Mouse (Mus musculus): ENCODE measurements around the gene Mgat5. TPM values are rescaled to one million over a fixed set of nuclear protein-coding genes. Genes with fewer than 3 reads are reported as not detected.

Gene Mgat5
- polyA plus RNA-seq, 1 experiment from 2014 or later = 4.0 TPM

DNA sequence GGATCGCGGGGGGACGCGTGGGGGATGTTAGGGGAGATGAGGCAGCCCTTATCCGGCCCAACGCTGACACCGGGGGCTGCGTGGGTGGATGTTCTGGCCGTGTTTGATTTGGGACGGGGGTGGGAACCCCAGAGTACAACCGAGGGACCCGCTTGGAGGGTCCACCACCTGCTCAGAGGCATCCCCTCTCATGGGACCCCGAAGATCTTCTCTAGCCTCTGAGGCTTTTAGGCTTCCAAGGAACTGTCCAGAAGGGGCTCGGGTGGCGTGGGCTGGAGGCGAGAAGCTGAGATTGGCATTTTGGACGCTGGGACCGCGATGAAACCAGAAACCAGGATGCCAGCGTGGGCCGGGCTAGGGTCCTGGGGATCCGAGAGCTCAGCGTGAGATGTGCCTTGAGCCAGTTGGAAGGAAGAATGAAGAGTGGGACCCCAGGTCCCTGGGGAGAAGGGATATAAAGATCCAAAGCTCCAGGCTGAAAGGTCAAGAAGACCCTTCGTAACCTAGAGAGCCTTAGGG is 745 bp downstream of the Mgat5 start:
- H3K4me3 ChIP-seq = peak overlapping the region; percentile 85
- H3K9me3 ChIP-seq (replicated peaks) = no peaks in the 10 kb centered on the region
- peak; percentile 49 for DNase-seq (ENCODE audit: low spot score)
- no peaks in the 10 kb centered on the region for H3K36me3 ChIP-seq
- peaks cover 38% of the 10 kb centered on the region for H3K4me1 ChIP-seq
- 0% methylated on average over 24 of the region's 24 CpGs for WGBS
- H3K27me3 ChIP-seq (ENCODE audit: low read depth, poor library complexity, severe bottlenecking) = no peaks in the 10 kb centered on the region
- peak overlapping the region; percentile 90 for H3K27ac ChIP-seq (replicated peaks)

DNA sequence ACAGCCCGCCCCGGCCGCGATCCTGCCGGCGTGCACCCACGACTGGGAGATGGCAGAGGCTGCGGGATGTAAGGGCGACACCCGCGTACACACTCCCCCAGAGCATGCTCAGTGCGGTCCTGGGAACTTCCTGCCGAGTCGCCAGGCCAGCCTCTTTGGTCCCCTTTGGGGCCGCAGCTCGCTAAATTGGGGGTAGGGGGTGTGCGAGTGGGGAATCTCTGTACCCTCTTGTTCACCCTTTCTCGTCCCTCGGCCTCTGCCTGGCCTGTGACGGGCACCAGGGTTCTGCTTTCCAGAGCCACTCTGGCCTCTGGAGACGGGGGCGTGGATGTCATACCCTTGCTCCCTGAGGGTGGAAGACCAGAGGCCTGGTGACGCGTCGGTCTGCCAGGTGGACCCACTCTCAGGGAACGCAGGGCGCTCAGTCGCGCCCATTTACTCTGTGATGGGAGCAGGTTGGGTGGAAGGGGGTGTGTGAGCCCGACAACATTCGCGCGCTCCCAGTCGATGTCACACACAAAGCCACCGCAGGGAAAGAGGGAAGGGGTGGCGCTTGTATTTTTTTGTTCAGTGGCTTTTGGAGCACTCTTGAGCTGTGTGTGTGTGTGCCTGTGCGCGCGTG is 1.3 kb downstream of the Mgat5 start:
- no peaks in the 10 kb centered on the region for H3K36me3 ChIP-seq
- H3K4me3 ChIP-seq = peak overlapping the region; percentile 85
- H3K4me1 ChIP-seq = peaks cover 38% of the 10 kb centered on the region
- H3K27ac ChIP-seq (replicated peaks) = peak overlapping the region; percentile 90
- 4% methylated on average over 39 of the region's 39 CpGs for WGBS
- H3K27me3 ChIP-seq (ENCODE audit: low read depth, poor library complexity, severe bottlenecking) = no peaks in the 10 kb centered on the region
- no peaks in the 10 kb centered on the region for H3K9me3 ChIP-seq (replicated peaks)
- peak; percentile 58 for DNase-seq (ENCODE audit: low spot score)

DNA sequence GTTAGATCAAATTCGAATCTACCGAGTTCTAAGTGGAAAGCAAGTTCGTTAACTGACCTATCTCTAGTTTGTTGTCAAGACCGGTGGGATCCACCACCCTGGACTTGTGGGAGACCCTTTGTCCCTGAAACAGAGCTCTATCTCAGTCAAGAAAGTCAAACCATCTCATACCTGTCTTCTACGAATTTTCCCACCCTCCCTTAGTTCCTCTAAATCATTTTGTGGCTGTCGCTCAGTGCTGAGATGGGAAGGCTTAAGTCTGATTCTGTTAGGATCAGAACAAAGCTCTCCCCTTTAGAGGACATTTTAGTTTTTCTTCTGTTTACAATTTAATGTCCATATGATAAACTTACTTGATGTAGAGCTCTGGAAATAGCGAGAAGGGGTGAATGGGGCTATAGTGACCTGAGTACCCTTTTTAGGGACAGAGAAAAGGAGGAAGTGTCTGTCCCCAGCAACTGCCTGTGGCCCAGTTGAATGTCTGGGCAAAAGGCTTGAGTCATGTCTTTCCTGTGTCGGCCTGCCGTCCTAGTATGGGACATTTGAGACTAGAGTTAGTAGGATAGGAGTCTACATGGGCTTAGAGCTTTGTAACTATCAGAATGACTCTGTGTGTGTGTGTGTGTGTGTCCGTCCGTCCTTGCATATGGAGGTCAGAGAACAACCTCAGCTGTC is 2.2 kb downstream of the Mgat5 start:
- peak overlapping the region; percentile 85 for H3K4me3 ChIP-seq
- DNase-seq (ENCODE audit: low spot score) = no peak
- peak overlapping the region; percentile 90 for H3K27ac ChIP-seq (replicated peaks)
- no peaks in the 10 kb centered on the region for H3K36me3 ChIP-seq
- WGBS = 70% methylated on average over 11 of the region's 11 CpGs
- no peaks in the 10 kb centered on the region for H3K27me3 ChIP-seq (ENCODE audit: low read depth, poor library complexity, severe bottlenecking)
- H3K9me3 ChIP-seq (replicated peaks) = no peaks in the 10 kb centered on the region
- peaks cover 38% of the 10 kb centered on the region for H3K4me1 ChIP-seq

DNA sequence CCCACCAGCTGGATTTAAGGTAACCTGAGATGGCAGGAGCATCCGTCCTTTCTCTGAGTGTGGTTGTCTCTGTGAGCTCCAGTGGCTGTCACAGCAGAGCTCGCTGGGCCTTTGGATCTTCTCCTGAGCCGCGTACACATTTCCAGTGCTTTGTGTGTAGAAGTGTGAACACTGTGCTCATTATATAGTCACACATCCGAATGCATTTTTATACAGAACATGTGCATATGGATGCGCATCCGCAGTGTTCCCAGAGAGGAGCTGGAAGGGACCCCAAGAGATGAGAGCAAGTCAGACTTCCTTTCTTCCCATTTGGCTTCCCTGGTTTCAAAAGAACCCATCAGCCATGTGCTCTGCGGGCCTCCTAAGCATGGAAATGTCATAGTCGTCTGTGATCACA is 3.4 kb downstream of the Mgat5 start:
- 74% methylated on average over 9 of the region's 9 CpGs for WGBS

DNA sequence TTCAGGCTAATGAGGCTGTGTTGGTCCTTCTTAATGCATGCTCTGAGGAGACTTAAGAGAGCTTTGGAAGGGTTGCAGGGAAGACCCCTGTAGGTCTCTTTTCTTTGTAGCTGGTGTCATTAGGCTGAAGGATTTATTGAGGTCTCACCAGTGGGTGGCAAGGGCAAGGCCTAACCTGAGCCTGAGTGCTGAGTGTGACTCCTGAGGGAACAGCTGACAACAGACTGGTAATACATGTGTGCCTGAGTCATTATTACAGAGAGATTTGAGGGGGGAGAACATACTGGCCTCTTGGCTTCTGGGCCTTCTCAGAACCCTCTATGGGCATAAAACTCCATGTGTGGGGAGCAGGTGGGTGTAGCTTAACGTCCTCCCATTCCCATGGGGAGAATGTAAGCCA is 8.0 kb downstream of the Mgat5 start:
- H3K4me3 ChIP-seq = no peak overlapping the region
- DNase-seq (ENCODE audit: low spot score) = no peak
- WGBS = 82% methylated on average over 1 of the region's 1 CpGs
- H3K4me1 ChIP-seq = peaks cover 41% of the 10 kb centered on the region
- no peaks in the 10 kb centered on the region for H3K9me3 ChIP-seq (replicated peaks)
- H3K36me3 ChIP-seq = no peaks in the 10 kb centered on the region
- 0 out of 2 replicates have a peak overlapping the region, but pooled peaks have one; percentile 9 for H3K27ac ChIP-seq (replicated peaks)
- H3K27me3 ChIP-seq (ENCODE audit: low read depth, poor library complexity, severe bottlenecking) = no peaks in the 10 kb centered on the region

More for the DNA sequence above, 3.4 kb downstream of the Mgat5 start:
- no peak overlapping the region for H3K27ac ChIP-seq (replicated peaks)
- peaks cover 44% of the 10 kb centered on the region for H3K4me1 ChIP-seq
- no peak overlapping the region for H3K4me3 ChIP-seq
- H3K9me3 ChIP-seq (replicated peaks) = no peaks in the 10 kb centered on the region
- DNase-seq (ENCODE audit: low spot score) = no peak
- H3K36me3 ChIP-seq = no peaks in the 10 kb centered on the region
- H3K27me3 ChIP-seq (ENCODE audit: low read depth, poor library complexity, severe bottlenecking) = no peaks in the 10 kb centered on the region

DNA sequence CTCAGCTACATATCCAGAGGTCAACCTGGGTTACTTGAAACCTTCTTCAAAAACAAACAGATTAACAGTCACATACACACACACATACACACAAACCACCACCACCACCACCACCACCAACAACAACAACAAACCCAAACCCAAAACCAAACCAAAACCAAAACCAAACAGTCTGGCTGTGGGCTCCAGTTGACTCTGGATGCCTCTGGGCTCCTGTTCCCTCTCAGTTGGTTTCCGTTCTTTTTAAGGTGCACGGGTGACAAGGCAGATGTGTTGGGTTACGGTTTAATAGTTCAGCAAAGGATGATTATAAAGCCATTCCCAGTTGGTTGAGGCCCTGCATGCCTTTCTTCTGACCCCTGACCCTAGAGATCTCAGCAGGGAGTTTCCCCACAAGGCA is 8.6 kb downstream of the Mgat5 start:
- no peak overlapping the region for H3K27ac ChIP-seq (replicated peaks)
- H3K27me3 ChIP-seq (ENCODE audit: low read depth, poor library complexity, severe bottlenecking) = no peaks in the 10 kb centered on the region
- peaks cover 36% of the 10 kb centered on the region for H3K4me1 ChIP-seq
- H3K36me3 ChIP-seq = no peaks in the 10 kb centered on the region
- no peaks in the 10 kb centered on the region for H3K9me3 ChIP-seq (replicated peaks)
- no peak for DNase-seq (ENCODE audit: low spot score)
- no peak overlapping the region for H3K4me3 ChIP-seq
- 53% methylated on average over 3 of the region's 3 CpGs for WGBS

DNA sequence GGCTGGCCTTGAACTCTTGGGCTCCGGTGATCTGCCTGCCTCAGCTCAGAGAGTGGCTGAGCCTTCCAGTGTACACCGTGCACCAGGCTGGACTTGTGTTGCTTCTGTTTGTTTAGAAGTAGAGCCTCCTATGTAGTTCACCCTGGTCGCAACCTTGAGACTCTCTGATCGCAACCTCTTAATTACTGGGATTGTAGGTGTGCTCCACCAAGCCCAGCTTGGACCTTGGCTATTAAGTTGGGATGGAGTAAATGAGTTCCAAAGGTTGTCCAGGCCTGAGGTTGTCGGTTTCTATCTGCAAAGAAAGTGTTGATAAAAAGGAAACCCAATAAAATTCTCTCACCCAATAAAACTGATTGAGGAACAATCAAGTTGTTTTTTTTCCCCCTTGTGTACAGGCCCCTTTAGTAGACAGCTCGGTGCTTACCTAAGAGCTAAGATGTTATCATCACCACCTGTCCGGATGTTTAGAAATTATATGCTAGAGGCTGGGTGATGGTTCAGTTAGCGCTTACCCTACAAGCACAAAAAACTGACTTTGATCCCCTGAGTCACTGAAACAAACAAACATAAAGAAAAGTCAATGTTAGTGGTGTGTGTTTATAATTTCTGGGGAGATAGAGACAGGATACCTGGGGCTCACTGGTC is 9.9 kb downstream of the Mgat5 start:
- no peak overlapping the region for H3K4me3 ChIP-seq
- no peaks in the 10 kb centered on the region for H3K9me3 ChIP-seq (replicated peaks)
- WGBS = 93% methylated on average over 8 of the region's 8 CpGs
- H3K27ac ChIP-seq (replicated peaks) = no peak overlapping the region
- no peaks in the 10 kb centered on the region for H3K27me3 ChIP-seq (ENCODE audit: low read depth, poor library complexity, severe bottlenecking)
- no peak for DNase-seq (ENCODE audit: low spot score)
- no peaks in the 10 kb centered on the region for H3K36me3 ChIP-seq
- peaks cover 29% of the 10 kb centered on the region for H3K4me1 ChIP-seq

DNA sequence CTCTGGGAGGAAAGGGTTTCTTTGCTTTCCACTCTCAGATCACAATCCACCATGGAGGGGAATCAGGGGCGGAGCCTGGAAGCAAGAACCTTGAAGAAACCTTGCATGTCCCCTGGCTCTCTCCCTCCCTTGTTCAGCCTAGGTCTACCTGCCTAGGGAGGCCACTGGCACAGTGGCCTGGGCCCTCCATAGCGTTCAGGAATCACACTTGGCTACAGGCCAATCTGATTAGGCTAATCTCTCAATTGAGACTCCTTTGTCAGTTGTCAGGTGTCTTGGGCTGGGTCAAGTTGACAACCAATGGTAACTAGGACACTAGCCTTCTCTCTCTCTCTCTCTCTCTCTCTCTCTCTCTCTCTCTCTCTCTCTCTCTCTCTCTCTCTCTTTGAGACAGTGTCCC is 12.2 kb downstream of the Mgat5 start:
- 65% methylated on average over 2 of the region's 2 CpGs for WGBS
- H3K4me1 ChIP-seq = peaks cover 25% of the 10 kb centered on the region
- 0 out of 2 replicates have a peak overlapping the region, but pooled peaks have one; percentile 6 for H3K27ac ChIP-seq (replicated peaks)
- no peak overlapping the region for H3K4me3 ChIP-seq
- DNase-seq (ENCODE audit: low spot score) = no peak
- no peaks in the 10 kb centered on the region for H3K27me3 ChIP-seq (ENCODE audit: low read depth, poor library complexity, severe bottlenecking)
- no peaks in the 10 kb centered on the region for H3K9me3 ChIP-seq (replicated peaks)
- no peaks in the 10 kb centered on the region for H3K36me3 ChIP-seq

DNA sequence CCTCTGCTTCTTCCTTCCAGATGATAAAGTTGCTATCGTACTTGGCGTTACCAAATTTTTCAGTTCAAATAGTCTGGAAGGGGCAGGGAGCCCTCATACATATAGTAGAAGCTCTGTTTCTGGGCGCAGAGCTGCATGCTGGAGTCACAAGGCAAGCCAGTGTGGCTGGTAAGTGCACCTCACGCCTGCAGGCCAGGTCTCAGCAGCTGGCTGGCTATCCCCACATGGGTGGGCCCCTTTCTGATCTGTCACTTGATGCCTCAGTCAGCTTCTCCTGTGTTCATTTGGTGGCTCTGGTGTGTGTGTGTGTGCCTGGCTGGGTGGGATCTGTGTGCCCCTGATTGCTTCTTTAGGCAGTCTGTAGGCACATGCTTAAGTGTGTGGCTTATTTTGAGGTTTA is 12.8 kb downstream of the Mgat5 start:
- Histone ChIP-seq H3K27ac (replicated peaks) (no peak overlapping the region), H3K36me3 (no peaks in the 10 kb centered on the region), H3K4me1 (peaks cover 24% of the 10 kb centered on the region), H3K27me3 (ENCODE audit: low read depth, poor library complexity, severe bottlenecking) (no peaks in the 10 kb centered on the region), H3K9me3 (replicated peaks) (no peaks in the 10 kb centered on the region), H3K4me3 (no peak overlapping the region)
- 83% methylated on average over 4 of the region's 4 CpGs for WGBS
- DNase-seq (ENCODE audit: low spot score) = no peak

DNA sequence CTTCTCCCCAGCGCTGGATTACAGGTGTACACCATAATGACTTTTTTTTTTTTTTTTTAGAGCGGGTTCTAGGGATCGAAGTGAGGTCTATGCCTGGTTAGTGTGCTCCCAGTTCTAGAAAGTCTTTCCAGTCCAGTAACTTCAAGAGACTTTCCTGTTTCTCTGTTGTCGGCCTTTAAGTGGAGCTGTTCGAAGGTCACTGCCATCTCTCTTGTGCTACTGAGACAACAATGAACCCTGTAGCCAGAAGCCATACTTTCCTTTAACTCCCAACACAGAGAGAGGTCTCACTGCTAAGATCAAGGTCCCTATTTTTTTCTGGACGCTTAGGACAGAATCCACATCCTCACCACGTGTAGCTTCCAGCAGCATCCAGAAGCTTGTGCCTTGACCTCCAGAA is 13.4 kb downstream of the Mgat5 start:
- Histone ChIP-seq H3K36me3 (no peaks in the 10 kb centered on the region), H3K27me3 (ENCODE audit: low read depth, poor library complexity, severe bottlenecking) (no peaks in the 10 kb centered on the region), H3K27ac (replicated peaks) (no peak overlapping the region), H3K9me3 (replicated peaks) (no peaks in the 10 kb centered on the region), H3K4me1 (peaks cover 19% of the 10 kb centered on the region), H3K4me3 (no peak overlapping the region)
- DNase-seq (ENCODE audit: low spot score) = no peak
- 91% methylated on average over 7 of the region's 7 CpGs for WGBS

DNA sequence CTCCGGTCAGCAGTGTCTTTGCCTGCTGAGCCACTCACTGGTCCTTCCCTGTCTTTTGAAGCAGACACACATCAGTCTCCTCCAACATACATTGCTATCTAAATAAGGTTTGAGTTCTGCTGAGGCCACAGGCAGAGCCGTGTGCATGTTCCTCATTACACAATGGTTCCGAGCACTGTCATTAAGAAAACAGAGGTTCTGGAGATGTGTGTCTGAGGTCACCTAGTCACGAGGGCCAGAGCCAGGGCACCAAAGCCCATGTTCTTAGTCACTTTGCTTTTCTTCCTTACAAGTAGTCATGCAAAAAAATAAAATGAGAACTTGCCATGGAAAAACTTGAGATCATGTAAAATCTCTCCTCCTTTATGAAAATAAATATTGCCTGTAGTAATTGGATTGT is 14.3 kb downstream of the Mgat5 start:
- Histone ChIP-seq H3K36me3 (no peaks in the 10 kb centered on the region), H3K27me3 (ENCODE audit: low read depth, poor library complexity, severe bottlenecking) (no peaks in the 10 kb centered on the region), H3K4me3 (no peak overlapping the region), H3K9me3 (replicated peaks) (no peaks in the 10 kb centered on the region), H3K4me1 (peaks cover 13% of the 10 kb centered on the region), H3K27ac (replicated peaks) (no peak overlapping the region)
- no peak for DNase-seq (ENCODE audit: low spot score)
- 88% methylated on average over 4 of the region's 4 CpGs for WGBS

DNA sequence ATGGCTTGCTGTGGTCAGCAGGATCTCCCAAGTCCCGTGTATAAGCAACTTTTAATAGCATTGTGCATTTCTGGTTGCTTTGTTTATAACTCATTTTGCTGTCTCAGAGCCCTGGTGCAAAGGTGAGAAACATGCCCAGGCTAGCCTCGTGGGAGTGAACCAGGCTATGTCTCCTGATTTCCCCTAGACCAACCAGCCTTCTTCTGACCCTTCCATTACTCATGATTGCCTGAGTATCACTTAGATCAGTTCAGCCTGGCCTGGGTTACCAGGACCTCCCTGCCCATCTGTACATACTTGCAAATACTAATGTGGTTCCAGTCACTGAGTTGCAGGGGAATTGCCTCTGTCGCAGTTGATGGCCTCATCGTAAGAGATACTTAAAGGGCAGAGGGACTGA is 14.8 kb downstream of the Mgat5 start:
- 93% methylated on average over 4 of the region's 4 CpGs for WGBS
- DNase-seq (ENCODE audit: low spot score) = no peak

More for the DNA sequence above, 14.8 kb downstream of the Mgat5 start:
- no peaks in the 10 kb centered on the region for H3K27me3 ChIP-seq (ENCODE audit: low read depth, poor library complexity, severe bottlenecking)
- H3K36me3 ChIP-seq = no peaks in the 10 kb centered on the region
- no peak overlapping the region for H3K4me3 ChIP-seq
- no peaks in the 10 kb centered on the region for H3K9me3 ChIP-seq (replicated peaks)
- peaks cover 13% of the 10 kb centered on the region for H3K4me1 ChIP-seq
- H3K27ac ChIP-seq (replicated peaks) = no peak overlapping the region
